Mouse (Mus musculus) forebrain, embryonic 15.5 days (tissue): ENCODE data around the gene Rasa4. TPM values are rescaled to one million over a fixed set of nuclear protein-coding genes. Genes with fewer than 3 reads are reported as not detected.

Source experiments
- ATAC-seq: fragments of 200-750 bp; cut with Nextera tagmentation; replicated peaks from 2 replicates; pipeline ENCODE4 v1.8.0; 2017; ENCODE audit warnings: mild to moderate bottlenecking, moderate TSS enrichment, moderate library complexity
- H3K27ac ChIP-seq: fragments of 300-500 bp; sonication (generic); replicated peaks from 2 replicates; pipeline ENCODE4 v1.5.1; 2015; ENCODE audit warnings: mild to moderate bottlenecking, inconsistent platforms
- H3K27me3 ChIP-seq: fragments of 300-500 bp; sonication (generic); 2 replicates; pipeline ENCODE4 v1.6.1; 2015; ENCODE audit warnings: inconsistent platforms
- H3K36me3 ChIP-seq: fragments of 300-500 bp; sonication (generic); 2 replicates; pipeline ENCODE4 v1.6.1; 2015; ENCODE audit warnings: mild to moderate bottlenecking, inconsistent platforms
- H3K4me1 ChIP-seq: fragments of 300-500 bp; sonication (generic); 2 replicates; pipeline ENCODE4 v1.6.1; 2015; ENCODE audit warnings: inconsistent platforms
- H3K4me2 ChIP-seq: fragments of 300-500 bp; sonication (generic); replicated peaks from 2 replicates; pipeline ENCODE4 v1.6.1; 2015; ENCODE audit warnings: mild to moderate bottlenecking, inconsistent platforms
- H3K4me3 ChIP-seq: fragments of 300-500 bp; sonication (generic); 2 replicates; pipeline ENCODE4 v1.5.1; 2015; ENCODE audit warnings: mild to moderate bottlenecking, inconsistent platforms
- H3K9ac ChIP-seq: fragments of 300-500 bp; sonication (generic); replicated peaks from 2 replicates; pipeline ENCODE4 v1.6.1; 2015; ENCODE audit warnings: mild to moderate bottlenecking, inconsistent platforms
- H3K9me3 ChIP-seq: fragments of 300-500 bp; sonication (generic); 2 replicates; pipeline ENCODE4 v1.6.1; 2016; ENCODE audit warnings: inconsistent platforms
- WGBS: fragments of 180-500 bp; shearing (Covaris S2); methylation state at CpG from one replicate; pipeline ENCODE4 v1.1.7; 2015; ENCODE audit warnings: mixed read lengths; 5-methylcytosine and 5-hydroxymethylcytosine counted together
- polyA plus RNA-seq: library from polyadenylated mRNA; unstranded; fragments of >200 nt; fragmentation: Nextera tagmentation; extraction: Ambion mirVana; gene quantifications from 2 replicates; pipeline ENCODE4 v1.2.1, GENCODE M21; 2015

Rasa4 gene
- polyA plus RNA-seq, 1 experiment from 2014 or later: 6.3 TPM

- no peaks in the 10 kb centered on the region for H3K36me3 ChIP-seq
- 67% methylated on average over 11 of the region's 11 CpGs for WGBS
- H3K4me3 ChIP-seq: no peak overlapping the region
- H3K27ac ChIP-seq: no peak overlapping the region
- H3K27me3 ChIP-seq: no peaks in the 10 kb centered on the region
- peaks cover 6% of the 10 kb centered on the region; the same call in 1 of the 2 replicates for H3K4me1 ChIP-seq
- no peak for ATAC-seq
- H3K9me3 ChIP-seq: no peaks in the 10 kb centered on the region
- H3K9ac ChIP-seq: no peak overlapping the region
- no peak overlapping the region for H3K4me2 ChIP-seq
Observed at GRCm38 (mm10) chr5:136073526-136073925, 10.2 kb upstream of the Rasa4 start.

- Histone ChIP-seq H3K4me1 (peaks cover 6% of the 10 kb centered on the region; the same call in 1 of the 2 replicates), H3K4me3 (no peak overlapping the region), H3K27me3 (no peaks in the 10 kb centered on the region), H3K9me3 (no peaks in the 10 kb centered on the region), H3K4me2 (no peak overlapping the region), H3K9ac (no peak overlapping the region), H3K36me3 (no peaks in the 10 kb centered on the region), H3K27ac (no peak overlapping the region)
- no peak for ATAC-seq
- 94% methylated on average over 5 of the region's 5 CpGs for WGBS
Observed at GRCm38 (mm10) chr5:136075076-136075475, 8.6 kb upstream of the Rasa4 start.

DNA sequence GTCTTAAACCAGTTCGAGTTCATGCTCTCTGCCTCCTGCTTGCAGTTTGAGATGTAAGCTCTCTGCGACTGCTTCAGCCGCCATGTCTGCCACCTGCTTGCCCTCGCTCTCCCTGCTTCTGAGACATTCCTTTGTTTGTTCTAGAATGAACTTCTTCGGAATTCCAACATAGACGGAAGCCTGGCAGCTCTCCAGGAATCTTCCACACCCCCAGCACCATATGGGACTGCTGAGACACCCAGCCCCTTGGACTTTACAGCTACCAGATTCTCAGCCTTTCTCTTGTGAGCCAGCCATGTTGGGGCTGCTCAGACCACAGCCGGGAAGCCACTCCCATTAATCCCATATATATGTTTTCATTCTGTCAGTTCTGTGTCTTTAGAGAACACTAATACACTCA is 7.4 kb upstream of the Rasa4 start:
- peaks cover 6% of the 10 kb centered on the region; the same call in 1 of the 2 replicates for H3K4me1 ChIP-seq
- no peaks in the 10 kb centered on the region for H3K27me3 ChIP-seq
- H3K27ac ChIP-seq: peak overlapping the region; percentile 47; the same call in 1 of the 2 replicates
- 26% methylated on average over 7 of the region's 7 CpGs for WGBS
- ATAC-seq: no peak; the same call in 1 of the 2 replicates
- H3K4me3 ChIP-seq: no peak overlapping the region
- no peak overlapping the region for H3K9ac ChIP-seq
- no peak overlapping the region for H3K4me2 ChIP-seq
- H3K9me3 ChIP-seq: no peaks in the 10 kb centered on the region
- H3K36me3 ChIP-seq: no peaks in the 10 kb centered on the region

DNA sequence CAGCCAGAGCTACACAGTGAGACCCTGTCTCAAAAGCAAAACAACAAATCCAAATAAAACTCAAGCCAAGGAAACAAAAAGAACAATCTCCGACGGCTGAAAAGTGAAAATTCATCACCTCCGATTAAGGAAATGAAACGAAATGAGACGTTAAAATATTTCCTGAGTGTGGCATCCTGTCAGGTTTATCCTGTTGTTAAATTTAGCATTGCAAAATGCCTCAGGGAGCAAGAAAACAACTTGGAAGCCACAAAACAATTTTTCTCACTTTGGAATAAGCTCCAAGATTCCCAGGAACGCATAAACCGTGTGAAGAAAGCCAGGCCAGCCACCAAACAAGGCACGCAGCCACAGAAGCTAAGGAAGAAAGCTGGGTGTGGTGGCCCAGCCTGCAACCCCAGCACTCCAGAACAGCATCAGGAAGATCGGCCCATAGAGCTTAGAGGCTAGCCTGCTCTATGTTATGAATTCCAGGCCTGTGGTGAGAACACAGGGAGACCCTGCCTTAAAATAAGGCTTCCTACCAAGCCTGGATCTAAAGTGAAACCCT is 6.6 kb upstream of the Rasa4 start:
- Histone ChIP-seq H3K9ac (no peak overlapping the region), H3K4me3 (no peak overlapping the region), H3K4me1 (peaks cover 6% of the 10 kb centered on the region; the same call in 1 of the 2 replicates), H3K36me3 (no peaks in the 10 kb centered on the region), H3K9me3 (no peaks in the 10 kb centered on the region), H3K27ac (0 out of 2 replicates have a peak overlapping the region, but pooled peaks have one; percentile 6), H3K4me2 (no peak overlapping the region), H3K27me3 (no peaks in the 10 kb centered on the region)
- 83% methylated on average over 9 of the region's 9 CpGs for WGBS
- no peak for ATAC-seq

GRCm38 (mm10) chr5:136078136-136078535 is 5.6 kb upstream of the Rasa4 start:
- H3K4me2 ChIP-seq: no peak overlapping the region
- ATAC-seq: no peak
- no peak overlapping the region for H3K9ac ChIP-seq
- H3K36me3 ChIP-seq: no peaks in the 10 kb centered on the region
- H3K4me1 ChIP-seq: peaks cover 6% of the 10 kb centered on the region; the same call in 1 of the 2 replicates
- 93% methylated on average over 5 of the region's 5 CpGs for WGBS
- no peak overlapping the region for H3K4me3 ChIP-seq
- no peak overlapping the region for H3K27ac ChIP-seq
- H3K9me3 ChIP-seq: no peaks in the 10 kb centered on the region
- no peaks in the 10 kb centered on the region for H3K27me3 ChIP-seq

- WGBS: 77% methylated on average over 4 of the region's 4 CpGs
Observed at GRCm38 (mm10) chr5:136082345-136082744, 1.4 kb upstream of the Rasa4 start.

GRCm38 (mm10) chr5:136084144-136084881 is 597 bp downstream of the Rasa4 start:
- Histone ChIP-seq H3K36me3 (no peaks in the 10 kb centered on the region), H3K27me3 (0 out of 2 replicates have a peak, but pooled peaks cover 9% of the 10 kb centered on the region), H3K27ac (no peak overlapping the region), H3K9me3 (no peaks in the 10 kb centered on the region), H3K4me2 (peak overlapping the region; percentile 96), H3K4me3 (peak overlapping the region; percentile 60), H3K9ac (peak overlapping the region; percentile 62), H3K4me1 (peaks cover 21% of the 10 kb centered on the region)
- ATAC-seq: no peak; the same call in none of the 2 replicates
- WGBS: 4% methylated on average over 23 of the region's 23 CpGs

More at GRCm38 (mm10) chr5:136082345-136082744, 1.4 kb upstream of the Rasa4 start:
- ATAC-seq: no peak
- H3K4me1 ChIP-seq: peaks cover 21% of the 10 kb centered on the region
- no peaks in the 10 kb centered on the region for H3K36me3 ChIP-seq
- no peak overlapping the region for H3K4me3 ChIP-seq
- H3K9me3 ChIP-seq: no peaks in the 10 kb centered on the region
- no peak overlapping the region for H3K9ac ChIP-seq
- 0 out of 2 replicates have a peak, but pooled peaks cover 9% of the 10 kb centered on the region for H3K27me3 ChIP-seq
- H3K4me2 ChIP-seq: no peak overlapping the region
- H3K27ac ChIP-seq: no peak overlapping the region

- no peak for ATAC-seq
- Histone ChIP-seq H3K4me2 (peak overlapping the region; percentile 96), H3K9me3 (no peaks in the 10 kb centered on the region), H3K4me1 (peaks cover 21% of the 10 kb centered on the region), H3K36me3 (no peaks in the 10 kb centered on the region), H3K4me3 (peak overlapping the region; percentile 60), H3K27ac (no peak overlapping the region), H3K27me3 (0 out of 2 replicates have a peak, but pooled peaks cover 9% of the 10 kb centered on the region), H3K9ac (0 out of 2 replicates have a peak overlapping the region, but pooled peaks have one; percentile 14)
- 7% methylated on average over 20 of the region's 21 CpGs for WGBS
Observed at GRCm38 (mm10) chr5:136084891-136085651, 1.4 kb downstream of the Rasa4 start.

- Histone ChIP-seq H3K27ac (no peak overlapping the region), H3K27me3 (0 out of 2 replicates have a peak, but pooled peaks cover 9% of the 10 kb centered on the region), H3K4me3 (no peak overlapping the region), H3K9me3 (no peaks in the 10 kb centered on the region), H3K4me2 (no peak overlapping the region), H3K4me1 (peaks cover 21% of the 10 kb centered on the region), H3K9ac (no peak overlapping the region), H3K36me3 (no peaks in the 10 kb centered on the region)
- 93% methylated on average over 8 of the region's 8 CpGs for WGBS
- no peak for ATAC-seq
Observed at GRCm38 (mm10) chr5:136086290-136086689, 2.6 kb downstream of the Rasa4 start.

GRCm38 (mm10) chr5:136088821-136089575 is 5.3 kb downstream of the Rasa4 start:
- Histone ChIP-seq H3K9me3 (no peaks in the 10 kb centered on the region), H3K4me2 (no peak overlapping the region), H3K4me3 (no peak overlapping the region), H3K36me3 (no peaks in the 10 kb centered on the region), H3K27ac (no peak overlapping the region), H3K27me3 (0 out of 2 replicates have a peak, but pooled peaks cover 8% of the 10 kb centered on the region), H3K4me1 (peaks cover 16% of the 10 kb centered on the region), H3K9ac (no peak overlapping the region)
- ATAC-seq: no peak
- WGBS: 14% methylated on average over 14 of the region's 14 CpGs

GRCm38 (mm10) chr5:136091927-136092326 is 8.2 kb downstream of the Rasa4 start:
- no peak overlapping the region for H3K9ac ChIP-seq
- WGBS: 74% methylated on average over 5 of the region's 5 CpGs
- H3K4me1 ChIP-seq: no peaks in the 10 kb centered on the region
- ATAC-seq: no peak
- H3K4me3 ChIP-seq: no peak overlapping the region
- no peak overlapping the region for H3K27ac ChIP-seq
- no peaks in the 10 kb centered on the region for H3K27me3 ChIP-seq
- no peaks in the 10 kb centered on the region for H3K9me3 ChIP-seq
- no peak overlapping the region for H3K4me2 ChIP-seq
- H3K36me3 ChIP-seq: no peaks in the 10 kb centered on the region
